Mouse (Mus musculus) limb, embryonic 14.5 days (tissue): Measurements from ENCODE around the gene Sptbn1. TPM values are rescaled to one million over a fixed set of nuclear protein-coding genes. Genes with fewer than 3 reads are reported as not detected.

Experiments
- ATAC-seq: fragments of 200-750 bp; cut with Nextera tagmentation; 2 replicates; pipeline ENCODE4 v1.8.0; 2017; ENCODE audit warnings: low read depth, moderate number of reproducible peaks, moderate TSS enrichment; ENCODE audit not compliant: low FRiP score
- DNase-seq: peaks from one replicate; pipeline ENCODE4 v3.0.0-alpha.2; 2015; ENCODE audit warnings: low spot score
- H3K27ac ChIP-seq: fragments of 300-500 bp; sonication (generic); replicated peaks from 2 replicates; pipeline ENCODE4 v1.5.1; 2014; ENCODE audit warnings: low read depth, mild to moderate bottlenecking, low read length, moderate library complexity, mixed read lengths
- H3K27me3 ChIP-seq: fragments of 300-500 bp; sonication (generic); 2 replicates; pipeline ENCODE4 v1.6.1; 2014; ENCODE audit warnings: low read length, mixed read lengths; ENCODE audit not compliant: control insufficient read depth, insufficient read depth
- H3K36me3 ChIP-seq: fragments of 300-500 bp; sonication (generic); 2 replicates; pipeline ENCODE4 v1.6.1; 2014; ENCODE audit warnings: mild to moderate bottlenecking, low read length, moderate library complexity, mixed read lengths; ENCODE audit not compliant: control insufficient read depth, insufficient read depth
- H3K4me1 ChIP-seq: fragments of 300-500 bp; sonication (generic); 2 replicates; pipeline ENCODE4 v1.6.1; 2014; ENCODE audit warnings: antibody characterized with exemption, low read length, mixed read lengths; ENCODE audit not compliant: control insufficient read depth, insufficient read depth
- H3K4me2 ChIP-seq: fragments of 300-500 bp; sonication (generic); replicated peaks from 2 replicates; pipeline ENCODE4 v1.6.1; 2014; ENCODE audit warnings: low read depth, mild to moderate bottlenecking, low read length, moderate library complexity; ENCODE audit not compliant: severe bottlenecking
- H3K4me3 ChIP-seq: fragments of 300-500 bp; sonication (generic); replicated peaks from 2 replicates; pipeline ENCODE4 v1.5.1; 2014; ENCODE audit warnings: low read length
- H3K9ac ChIP-seq: fragments of 300-500 bp; sonication (generic); 2 replicates; pipeline ENCODE4 v1.6.1; 2014; ENCODE audit warnings: mild to moderate bottlenecking, low read depth, low read length, moderate library complexity; ENCODE audit not compliant: severe bottlenecking
- H3K9me3 ChIP-seq: fragments of 300-500 bp; sonication (generic); 2 replicates; pipeline ENCODE4 v1.6.1; 2016; ENCODE audit warnings: low read length; ENCODE audit not compliant: control insufficient read depth
- POLR2A ChIP-seq: fragments of 200-500 bp; IDR thresholded peaks from 2 replicates; pipeline ENCODE4 v1.8.0; 2012; ENCODE audit warnings: inconsistent platforms, mild to moderate bottlenecking, moderate library complexity, borderline replicate concordance; ENCODE audit not compliant: insufficient read depth, insufficient read length; ENCODE audit errors: extremely low read depth
- WGBS: fragments of 180-500 bp; shearing (Covaris S2); extraction: QIAGEN DNeasy Blood & Tissue Kit; methylation state at CpG from one replicate; pipeline ENCODE4 v1.1.7; 2014; 5-methylcytosine and 5-hydroxymethylcytosine counted together
- polyA plus RNA-seq, 2 experiments: library from polyadenylated mRNA; depleted of rRNA in 1 of 2; stranded (reverse) in 1 of 2; unstranded in 1 of 2; fragments of >200 nt; fragmentation: Nextera tagmentation in 1 of 2; extraction: Ambion mirVana in 1 of 2; gene quantifications; 2 replicates each; pipeline versions ENCODE4 v1.2.1 to v1.2.3; 2012 to 2014

The Sptbn1 gene
- polyA plus RNA-seq, 2 experiments, result 101 to 120 TPM

GRCm38 (mm10) chr11:30178193-30178592 is 89.8 kb downstream of the Sptbn1 start:
- no peaks in the 10 kb centered on the region for H3K9me3 ChIP-seq
- ATAC-seq, result no peak
- H3K4me3 ChIP-seq, result no peak overlapping the region
- H3K9ac ChIP-seq, result no peak overlapping the region
- H3K4me2 ChIP-seq, result no peak overlapping the region
- H3K27me3 ChIP-seq, result no peaks in the 10 kb centered on the region
- no peaks in the 10 kb centered on the region; the same call in 1 of the 2 replicates for H3K4me1 ChIP-seq
- H3K36me3 ChIP-seq, result 0 out of 2 replicates have a peak, but pooled peaks cover 4% of the 10 kb centered on the region
- no peak for DNase-seq
- TF ChIP-seq POLR2A, result no peak
- H3K27ac ChIP-seq, result no peak overlapping the region
- WGBS, result 92% methylated on average over 2 of the region's 2 CpGs

GRCm38 (mm10) chr11:30177145-30177840 is 90.7 kb downstream of the Sptbn1 start:
- no peaks in the 10 kb centered on the region; the same call in 1 of the 2 replicates for H3K4me1 ChIP-seq
- no peak for TF ChIP-seq POLR2A
- no peaks in the 10 kb centered on the region for H3K27me3 ChIP-seq
- no peak overlapping the region for H3K4me3 ChIP-seq
- 0 out of 2 replicates have a peak, but pooled peaks cover 4% of the 10 kb centered on the region for H3K36me3 ChIP-seq
- DNase-seq, result no peak
- H3K27ac ChIP-seq, result no peak overlapping the region
- no peaks in the 10 kb centered on the region for H3K9me3 ChIP-seq
- H3K4me2 ChIP-seq, result no peak overlapping the region
- H3K9ac ChIP-seq, result no peak overlapping the region
- WGBS, result 46% methylated on average over 5 of the region's 5 CpGs
- no peak for ATAC-seq

DNA sequence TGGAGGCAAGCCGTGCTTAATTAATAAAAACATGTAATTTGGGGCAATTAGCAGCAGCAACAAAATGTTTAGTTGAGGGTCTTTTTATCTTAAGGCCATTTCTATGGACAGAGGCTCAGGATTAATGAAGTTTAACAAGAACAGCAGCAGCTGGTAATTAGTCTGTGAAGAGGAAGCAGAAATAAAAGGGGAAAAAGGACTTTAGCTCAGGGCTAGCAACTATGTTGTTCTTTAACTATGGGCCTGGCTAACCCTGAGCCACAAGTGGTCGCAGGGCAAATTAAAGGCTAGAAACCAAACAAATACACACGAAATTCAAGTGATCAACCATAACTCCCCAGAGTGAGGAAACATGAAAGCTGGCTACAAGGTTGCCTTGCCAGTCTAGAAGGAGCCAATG is 91.9 kb downstream of the Sptbn1 start:
- ATAC-seq (no peak), DNase-seq (no peak)
- Histone ChIP-seq H3K4me2 (no peak overlapping the region), H3K4me3 (no peak overlapping the region), H3K27ac (no peak overlapping the region), H3K9ac (no peak overlapping the region), H3K27me3 (no peaks in the 10 kb centered on the region), H3K4me1 (no peaks in the 10 kb centered on the region; the same call in 1 of the 2 replicates), H3K36me3 (0 out of 2 replicates have a peak, but pooled peaks cover 4% of the 10 kb centered on the region), H3K9me3 (no peaks in the 10 kb centered on the region)
- 35% methylated on average over 3 of the region's 3 CpGs for WGBS
- no peak for TF ChIP-seq POLR2A

GRCm38 (mm10) chr11:30175623-30176022 is 92.4 kb downstream of the Sptbn1 start:
- Histone ChIP-seq H3K27me3 (no peaks in the 10 kb centered on the region), H3K4me3 (no peak overlapping the region), H3K27ac (no peak overlapping the region), H3K9ac (no peak overlapping the region), H3K36me3 (0 out of 2 replicates have a peak, but pooled peaks cover 4% of the 10 kb centered on the region), H3K9me3 (no peaks in the 10 kb centered on the region), H3K4me1 (no peaks in the 10 kb centered on the region; the same call in 1 of the 2 replicates), H3K4me2 (no peak overlapping the region)
- no peak for DNase-seq
- TF ChIP-seq POLR2A, result no peak
- WGBS, result 59% methylated on average over 1 of the region's 1 CpGs
- ATAC-seq, result no peak

DNA sequence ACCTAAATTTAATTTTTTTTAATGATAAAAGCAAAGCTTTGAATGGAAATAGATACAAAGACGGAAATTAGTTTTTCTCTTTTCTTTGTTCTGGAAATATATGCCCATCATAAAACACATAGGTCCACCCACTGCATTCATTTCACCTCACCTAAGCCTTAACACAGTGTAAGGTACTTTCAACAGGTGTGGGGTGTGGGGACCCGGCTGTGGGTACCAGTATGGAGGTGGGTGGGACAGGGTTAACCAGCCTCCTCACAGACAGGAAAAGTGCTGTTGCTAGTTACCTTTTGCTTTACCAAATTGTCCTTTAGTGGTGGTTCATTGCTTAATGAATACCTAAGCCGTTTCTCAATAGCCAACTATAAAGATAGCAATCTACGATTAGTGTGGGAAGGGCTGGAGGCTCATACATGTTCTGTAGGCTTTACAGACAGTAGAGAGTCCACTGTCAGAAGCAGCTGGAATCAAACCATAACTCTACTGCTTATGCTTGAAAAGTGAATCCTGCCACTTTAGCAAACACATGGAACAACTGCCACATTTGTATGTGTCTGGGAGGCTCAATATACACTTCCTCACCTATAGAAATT is 96.3 kb downstream of the Sptbn1 start:
- ATAC-seq (no peak), DNase-seq (no peak)
- Histone ChIP-seq H3K4me2 (no peak overlapping the region), H3K9ac (no peak overlapping the region), H3K4me3 (no peak overlapping the region), H3K9me3 (no peaks in the 10 kb centered on the region), H3K36me3 (0 out of 2 replicates have a peak, but pooled peaks cover 4% of the 10 kb centered on the region), H3K4me1 (peaks cover under 1% of the 10 kb centered on the region), H3K27me3 (no peaks in the 10 kb centered on the region), H3K27ac (no peak overlapping the region)
- no peak for TF ChIP-seq POLR2A
- 80% methylated on average over 4 of the region's 4 CpGs for WGBS
